Mouse (Mus musculus): ENCODE results near the gene Gtpbp1. TPM values are rescaled to one million over a fixed set of nuclear protein-coding genes. Genes with fewer than 3 reads are reported as not detected.
A peak's percentile ranks its signal among the peaks of the same experiment; 100 is the strongest.

Gtpbp1 gene
- polyA plus RNA-seq, 1 experiment: 46.6 TPM

DNA sequence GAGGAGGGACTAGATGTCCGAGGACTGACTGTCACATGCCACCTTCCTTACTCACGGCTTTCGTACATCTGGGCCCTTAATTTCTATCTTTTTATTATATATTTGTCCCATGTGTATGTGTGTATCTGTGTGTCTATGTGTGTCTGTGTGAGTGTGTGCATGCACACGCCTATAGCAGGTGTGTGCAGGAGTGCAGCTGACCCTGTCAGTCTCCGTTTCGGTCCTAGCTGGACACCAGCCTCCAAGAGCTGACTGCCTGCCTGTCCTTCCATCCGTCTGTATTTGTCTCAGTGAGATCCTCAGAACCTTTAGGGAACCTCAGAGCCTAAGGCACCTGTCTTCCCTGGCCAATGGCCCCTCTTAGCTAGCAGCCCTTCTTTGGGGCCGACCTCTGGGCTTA, 29.6 kb downstream of the Gtpbp1 start:
- DNase-seq (ENCODE audit: extremely low spot score in 1 of 2, low spot score in 1 of 2): no peak

DNA sequence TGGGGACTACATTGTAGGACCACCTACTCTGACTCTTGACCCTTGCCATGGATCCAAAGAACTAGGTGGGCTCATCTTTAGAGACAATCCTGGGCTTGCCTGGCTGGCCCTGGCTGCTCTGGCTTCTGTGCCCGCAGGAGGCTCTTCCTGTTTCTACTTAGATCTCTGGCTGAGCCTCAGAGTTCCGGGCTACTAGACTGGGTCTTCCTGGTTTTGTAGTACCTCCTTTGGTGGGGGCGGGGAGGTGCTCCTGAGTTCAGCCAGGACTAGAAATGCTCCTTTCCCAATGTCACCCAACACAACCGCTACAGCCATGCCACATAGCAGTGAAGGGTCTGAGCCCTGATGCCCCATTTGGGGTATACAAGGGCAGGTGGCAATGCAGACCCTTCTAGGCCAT, 30.2 kb downstream of the Gtpbp1 start:
- DNase-seq (ENCODE audit: extremely low spot score in 1 of 2, low spot score in 1 of 2): no peak

DNA sequence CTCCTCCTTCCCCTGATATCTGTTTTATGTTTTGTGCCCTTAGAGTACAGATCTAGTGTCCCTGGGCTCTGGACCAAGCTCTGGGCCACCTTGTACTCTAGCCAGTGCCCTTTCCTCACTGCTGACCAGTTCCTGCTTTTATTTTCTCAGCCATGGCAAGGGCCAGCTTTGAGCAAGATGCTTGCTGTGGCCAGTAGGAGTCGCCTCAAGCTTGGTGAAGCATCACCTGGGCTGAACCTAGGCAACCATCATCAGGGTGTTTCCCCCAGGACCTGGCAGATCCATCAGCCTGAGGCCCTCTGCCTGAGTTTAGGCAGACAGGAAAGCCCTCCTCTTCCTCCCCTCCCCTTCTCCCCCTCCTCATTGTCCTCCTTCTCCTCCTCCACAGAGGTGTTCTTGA, 32.8 kb downstream of the Gtpbp1 start:
- peak in 1 of 2 experiments; percentile 59 for DNase-seq (ENCODE audit: extremely low spot score in 1 of 2, low spot score in 1 of 2)

DNA sequence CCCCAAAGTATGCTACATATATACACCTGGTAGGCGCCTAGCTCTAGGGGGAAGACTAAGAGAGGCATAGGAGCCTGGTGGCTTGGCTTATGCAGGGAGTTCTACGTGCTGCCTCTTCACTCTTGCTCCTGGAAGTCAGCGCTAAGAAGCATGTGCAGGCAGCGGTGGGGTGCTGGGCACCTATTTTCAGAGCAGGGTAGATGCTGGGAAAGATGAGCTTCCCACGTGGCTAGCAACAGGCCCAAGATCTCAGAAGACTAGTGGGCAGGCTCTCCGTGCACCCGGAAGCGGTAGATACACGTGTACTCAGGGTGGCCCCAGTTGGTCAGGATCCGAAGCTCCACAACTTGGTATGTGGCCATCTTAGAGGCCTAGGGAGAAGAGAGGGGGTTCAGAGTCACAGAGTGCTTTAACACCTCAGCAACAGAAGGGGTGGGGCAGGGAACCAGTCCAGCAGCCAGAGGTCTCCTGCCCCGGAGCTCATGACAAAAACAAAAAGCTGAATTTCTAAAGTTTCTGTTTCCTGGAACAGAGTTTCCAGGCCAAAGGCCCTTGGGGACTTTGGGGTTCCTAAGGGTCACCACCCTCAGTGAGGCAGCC, 34.6 kb downstream of the Gtpbp1 start:
- peak; percentile 61 to 75 for DNase-seq (ENCODE audit: extremely low spot score in 1 of 2, low spot score in 1 of 2)

DNA sequence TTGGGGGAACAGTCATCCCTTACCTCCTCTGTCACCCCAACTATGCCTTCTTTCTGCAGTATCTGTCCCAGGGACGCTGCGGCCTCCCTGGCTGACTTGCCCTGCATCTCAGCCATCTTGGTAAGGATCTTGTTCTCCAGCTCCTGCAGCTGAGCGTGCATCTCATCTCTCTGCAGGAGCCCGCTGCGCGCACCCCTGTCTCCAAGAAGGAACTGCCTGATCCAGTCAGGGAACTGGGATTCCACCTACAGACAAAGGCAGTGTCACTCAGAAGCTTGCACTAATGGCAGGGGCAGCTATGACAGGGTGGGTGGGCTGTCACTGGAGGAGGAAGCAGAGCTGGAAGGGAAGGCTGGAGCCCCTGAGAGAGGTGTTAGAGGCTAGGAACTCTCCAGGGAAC, 37.2 kb downstream of the Gtpbp1 start:
- DNase-seq (ENCODE audit: extremely low spot score in 1 of 2, low spot score in 1 of 2): peak in 1 of 2 experiments; percentile 57

DNA sequence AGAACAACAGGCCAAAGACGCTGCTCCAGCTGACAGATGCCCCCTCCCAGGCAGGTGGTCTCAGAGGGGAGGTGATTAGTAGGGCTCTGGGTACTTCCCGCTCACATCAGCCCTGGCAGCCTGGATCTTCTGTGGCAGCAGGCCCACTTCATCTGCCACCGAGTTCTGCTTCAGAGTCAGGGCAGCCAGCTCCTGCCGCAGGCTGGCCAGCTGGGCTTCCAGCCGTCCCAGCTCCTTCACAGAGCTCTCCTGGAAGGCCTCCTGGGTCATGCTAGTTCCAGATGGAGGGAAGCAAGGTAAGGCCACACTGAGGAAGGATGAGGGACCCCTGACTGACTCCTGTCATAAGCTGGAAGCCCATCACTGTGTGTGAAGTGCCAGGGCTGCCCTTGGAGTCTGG, 37.7 kb downstream of the Gtpbp1 start:
- no peak for DNase-seq (ENCODE audit: extremely low spot score in 1 of 2, low spot score in 1 of 2)

DNA sequence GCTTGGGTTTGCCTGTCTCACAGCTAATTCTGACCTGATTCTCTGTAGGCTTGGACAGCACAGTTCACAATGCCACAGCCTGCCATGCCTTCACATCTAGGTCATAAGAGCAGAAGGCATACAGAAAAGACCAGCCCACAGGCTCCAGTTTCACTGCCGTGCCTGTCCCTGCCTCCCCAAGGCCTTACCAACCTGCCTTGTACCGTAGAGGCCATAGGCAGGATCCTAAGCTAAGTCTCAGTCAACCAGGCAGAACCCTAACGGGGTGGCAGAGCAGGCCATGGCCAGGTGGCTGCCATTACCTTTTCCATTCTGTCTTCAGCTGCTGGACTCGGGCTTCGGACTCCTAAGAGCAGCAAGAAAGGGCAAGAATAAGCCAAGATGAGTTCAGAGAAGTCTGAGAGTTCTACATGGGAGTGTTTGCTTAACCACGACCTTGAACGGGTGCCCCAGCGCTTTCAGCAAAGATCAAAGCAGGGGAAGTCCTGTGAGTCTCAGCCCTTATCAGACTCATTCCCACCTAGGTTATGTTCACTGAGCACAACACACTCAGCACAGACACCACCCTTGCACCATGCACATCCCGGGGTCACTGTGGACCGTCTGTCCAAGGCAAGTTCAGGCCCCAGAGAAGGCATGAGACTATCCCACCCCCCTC, 38.2 kb downstream of the Gtpbp1 start:
- no peak for DNase-seq (ENCODE audit: extremely low spot score in 1 of 2, low spot score in 1 of 2)

DNA sequence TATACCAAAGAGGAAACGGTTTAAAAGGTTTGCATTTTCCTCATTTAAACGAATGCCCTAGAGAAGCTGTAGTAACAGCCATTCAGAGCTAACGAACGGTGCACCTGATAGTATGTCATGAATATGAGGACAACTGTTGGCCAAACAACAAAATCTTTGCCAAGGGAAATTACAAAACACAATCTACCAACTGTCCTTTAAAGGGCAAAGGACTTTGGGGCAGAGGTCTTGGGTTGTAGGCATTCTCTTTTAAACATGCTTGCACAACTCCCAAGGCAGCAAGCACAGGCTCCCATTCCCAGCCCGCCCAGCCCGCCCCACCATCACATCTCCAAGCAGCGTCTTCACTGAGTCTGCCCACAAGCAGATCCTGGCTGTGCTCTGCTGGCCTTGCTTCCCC, 40.9 kb downstream of the Gtpbp1 start:
- no peak for DNase-seq (ENCODE audit: extremely low spot score in 1 of 2, low spot score in 1 of 2)

DNA sequence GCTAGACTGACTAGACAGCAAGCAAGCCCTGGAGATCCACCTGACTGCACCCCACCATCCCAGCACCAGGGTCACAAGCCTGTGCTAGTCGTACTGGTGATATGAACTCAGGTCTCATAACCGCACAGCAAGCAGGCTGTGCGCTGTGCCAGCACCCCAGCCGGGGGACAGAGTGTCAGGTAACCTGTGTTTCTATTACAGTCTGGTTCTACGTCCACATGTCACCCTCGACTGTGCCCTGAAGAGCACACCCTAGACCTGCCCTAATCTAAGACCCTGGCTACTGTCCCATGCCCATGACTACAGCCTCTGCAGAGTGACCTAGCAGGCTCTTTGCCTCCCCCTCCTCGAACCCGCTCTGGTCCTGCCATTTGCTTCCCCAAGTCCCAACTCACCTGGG, 42.5 kb downstream of the Gtpbp1 start:
- DNase-seq (ENCODE audit: extremely low spot score in 1 of 2, low spot score in 1 of 2): no peak

DNA sequence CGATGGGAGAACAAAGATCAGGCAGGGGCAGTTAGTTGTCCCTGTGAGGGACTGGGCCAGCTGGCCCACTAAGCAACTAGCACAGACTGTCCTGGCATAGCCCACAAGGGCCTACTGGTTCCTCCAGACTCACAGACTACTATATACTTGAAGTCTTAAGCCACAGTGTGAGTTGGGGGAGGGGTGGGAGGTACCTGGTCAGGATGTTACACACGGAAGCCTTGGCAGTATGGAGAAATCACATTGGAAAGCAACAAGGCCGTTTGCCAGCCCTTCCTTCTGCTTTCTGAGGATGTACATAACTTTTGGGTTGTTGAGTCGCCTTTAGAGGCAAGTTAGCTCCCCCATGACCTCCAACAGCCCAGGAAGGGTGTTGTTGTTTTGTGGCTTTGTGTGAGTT, 43.0 kb downstream of the Gtpbp1 start:
- no peak for DNase-seq (ENCODE audit: extremely low spot score in 1 of 2, low spot score in 1 of 2)

DNA sequence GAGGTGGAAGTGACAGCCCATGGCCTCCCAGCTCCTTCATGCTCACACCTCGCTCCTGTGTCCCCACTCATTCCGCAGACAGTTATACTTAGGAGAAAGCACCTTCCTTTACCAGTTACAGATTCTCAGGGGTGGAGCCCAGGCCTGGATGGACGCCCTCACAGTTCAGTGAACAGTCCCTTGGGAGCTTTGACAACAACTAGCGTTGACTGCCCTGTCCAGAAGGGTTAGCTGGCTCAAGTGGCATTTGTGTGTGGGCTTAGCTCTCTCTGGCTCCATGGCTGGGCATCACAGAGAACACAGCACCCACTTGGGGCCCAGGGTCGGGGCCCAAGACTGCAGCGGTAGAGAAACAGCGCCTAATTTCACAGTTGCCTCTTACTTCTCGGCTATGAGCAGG, 43.7 kb downstream of the Gtpbp1 start:
- DNase-seq (ENCODE audit: extremely low spot score in 1 of 2, low spot score in 1 of 2): no peak

DNA sequence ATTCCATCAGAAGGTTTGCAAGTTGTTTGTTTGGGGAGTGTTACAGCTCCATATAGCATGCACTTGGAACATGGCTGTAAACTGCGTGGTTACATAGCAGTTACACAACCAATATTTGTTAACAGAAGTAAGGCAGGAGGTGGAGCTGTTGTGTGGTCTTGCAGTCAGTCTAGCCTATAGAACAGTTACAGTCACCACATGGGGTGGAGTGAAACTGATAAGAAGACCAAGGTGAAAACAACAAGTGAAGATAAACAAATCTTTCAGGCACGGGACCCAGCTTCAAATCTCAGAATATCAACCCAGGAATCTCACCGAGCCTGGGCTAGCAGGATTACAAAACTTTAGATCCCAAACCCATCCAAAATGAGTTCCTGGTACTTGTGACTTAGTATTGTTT, 50.1 kb downstream of the Gtpbp1 start:
- DNase-seq (ENCODE audit: extremely low spot score in 1 of 2, low spot score in 1 of 2): no peak

DNA sequence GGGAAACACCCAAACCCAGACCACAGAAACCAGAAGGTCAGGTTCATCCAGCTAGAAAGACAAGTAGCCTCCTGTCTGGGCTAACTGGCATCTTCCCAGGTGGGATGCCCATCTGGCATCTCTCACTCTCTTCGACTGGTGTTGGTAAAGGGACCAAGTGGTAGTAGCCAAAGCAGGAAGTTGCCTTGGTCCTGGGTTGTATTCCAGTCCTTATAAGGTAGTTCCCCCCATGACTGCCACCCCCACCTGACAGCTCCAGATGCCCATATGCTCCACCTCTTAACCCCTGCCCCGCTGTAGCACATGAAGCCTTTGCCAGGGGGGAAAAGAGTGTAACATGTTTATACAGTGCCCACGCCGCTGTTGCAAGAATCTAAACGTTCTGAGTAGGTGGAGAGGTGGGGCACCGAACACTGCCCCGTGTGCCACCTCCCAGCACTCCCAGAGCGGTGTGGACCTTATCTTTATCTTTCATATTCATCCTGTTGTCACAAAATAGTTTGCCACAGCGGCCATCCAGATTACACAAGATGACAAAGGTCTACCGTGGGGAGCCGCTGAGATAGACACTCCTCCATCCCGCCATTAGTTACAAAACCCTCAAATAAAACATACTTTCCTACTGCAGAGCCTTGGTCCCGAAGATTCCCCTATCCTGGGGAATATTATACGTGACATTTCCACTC, 50.7 kb downstream of the Gtpbp1 start:
- no peak for DNase-seq (ENCODE audit: extremely low spot score in 1 of 2, low spot score in 1 of 2)

DNA sequence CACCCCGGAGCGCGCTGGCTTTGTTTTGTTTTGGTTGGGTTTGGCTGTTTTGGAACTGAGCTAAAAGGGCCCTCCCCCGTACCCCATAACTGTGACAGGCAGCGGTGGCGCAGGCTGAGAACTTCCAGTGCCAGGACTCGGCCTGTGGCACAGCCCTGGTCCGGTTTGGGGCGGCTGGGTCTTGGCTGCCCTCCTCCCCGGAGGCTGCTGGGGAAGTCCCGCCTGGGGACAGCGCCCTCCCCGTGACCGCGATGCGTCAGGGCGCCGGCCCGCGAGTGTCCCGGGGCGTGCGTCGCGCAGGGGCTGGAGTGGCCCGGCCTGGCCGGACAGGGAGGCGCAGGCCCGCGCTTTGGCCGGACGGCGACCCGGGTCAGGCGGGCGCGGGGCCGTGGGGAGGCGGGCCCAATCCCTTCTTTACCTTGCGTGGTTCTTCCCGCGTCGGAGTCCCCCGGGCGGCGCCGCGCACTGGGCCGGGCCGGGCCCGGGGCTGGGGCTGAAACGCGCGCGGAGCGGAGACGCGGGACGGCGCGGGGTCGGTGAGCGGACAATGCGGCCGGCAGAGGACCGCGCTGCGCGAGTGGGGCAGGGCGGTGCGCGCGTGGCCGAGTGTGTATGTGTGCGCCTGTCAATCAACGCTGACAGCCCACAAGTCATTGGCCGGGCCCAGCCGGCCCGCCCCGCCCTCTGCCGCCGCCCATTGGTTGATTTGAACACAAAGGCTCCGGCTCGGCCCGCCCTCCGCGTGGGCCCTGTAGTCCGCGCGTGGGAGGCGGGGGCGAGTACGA, 51.5 kb downstream of the Gtpbp1 start, which contains the start of gene Sun2:
Gene Sun2, minus strand, starts transcription at position 616 of the 785 bp plus-strand sequence.
- peak; percentile 86 to 92 for DNase-seq (ENCODE audit: extremely low spot score in 1 of 2, low spot score in 1 of 2)

DNA sequence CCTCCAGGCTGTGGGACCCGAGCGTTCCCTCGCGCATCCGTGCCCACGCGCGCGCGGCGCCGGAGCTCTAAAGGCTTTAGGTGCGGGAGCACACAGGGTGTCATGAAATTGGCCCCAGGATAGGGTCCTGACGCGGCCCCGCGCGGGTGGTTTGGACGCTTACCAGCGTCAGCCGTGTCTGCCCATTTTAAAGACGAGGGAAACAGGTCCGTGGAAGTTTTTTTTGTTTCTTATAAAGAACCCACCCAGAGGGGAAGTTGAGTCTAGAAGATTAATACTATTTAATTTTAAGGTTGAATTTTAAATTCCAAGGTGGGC, 52.0 kb downstream of the Gtpbp1 start:
- DNase-seq (ENCODE audit: extremely low spot score in 1 of 2, low spot score in 1 of 2): no peak

DNA sequence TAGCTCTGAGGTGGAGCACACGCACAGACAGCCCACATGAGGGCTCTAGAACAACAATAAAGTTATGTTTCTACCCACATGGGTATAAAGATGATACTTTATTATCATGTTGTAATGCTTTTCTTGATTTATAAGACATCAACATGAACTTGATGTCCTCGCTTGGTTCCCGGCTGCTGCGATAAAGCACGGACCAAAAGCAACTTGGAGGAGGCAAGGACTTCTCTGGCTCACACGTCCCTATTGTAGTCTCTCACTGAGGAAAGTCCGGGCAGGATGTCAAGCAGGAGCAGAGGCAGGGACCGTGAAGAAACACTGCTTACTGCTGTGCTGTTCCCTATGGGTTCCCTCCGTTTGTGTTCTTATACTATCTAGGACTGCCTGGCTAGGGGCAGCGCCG, 53.4 kb downstream of the Gtpbp1 start:
- no peak for DNase-seq (ENCODE audit: extremely low spot score in 1 of 2, low spot score in 1 of 2)

DNA sequence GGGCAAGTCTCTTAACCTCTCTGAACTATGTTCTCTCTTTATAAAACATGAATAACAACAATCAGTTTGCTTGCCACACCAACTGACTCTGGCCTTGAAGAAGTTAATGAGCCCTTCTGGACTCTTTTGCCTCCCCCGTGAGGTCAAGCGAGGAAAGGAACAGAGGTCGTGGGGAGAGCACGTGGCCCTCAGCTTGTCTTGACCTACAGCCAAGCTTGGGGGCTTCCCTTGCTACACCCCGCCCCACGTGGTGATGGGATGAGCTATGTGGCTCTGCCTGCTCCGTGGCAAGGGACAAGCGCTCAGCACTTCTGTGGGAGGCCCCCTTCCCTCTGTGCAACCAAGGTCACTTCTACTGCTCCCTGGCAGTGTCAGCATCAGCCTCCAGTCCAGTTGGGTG, 54.1 kb downstream of the Gtpbp1 start:
- DNase-seq (ENCODE audit: extremely low spot score in 1 of 2, low spot score in 1 of 2): no peak

DNA sequence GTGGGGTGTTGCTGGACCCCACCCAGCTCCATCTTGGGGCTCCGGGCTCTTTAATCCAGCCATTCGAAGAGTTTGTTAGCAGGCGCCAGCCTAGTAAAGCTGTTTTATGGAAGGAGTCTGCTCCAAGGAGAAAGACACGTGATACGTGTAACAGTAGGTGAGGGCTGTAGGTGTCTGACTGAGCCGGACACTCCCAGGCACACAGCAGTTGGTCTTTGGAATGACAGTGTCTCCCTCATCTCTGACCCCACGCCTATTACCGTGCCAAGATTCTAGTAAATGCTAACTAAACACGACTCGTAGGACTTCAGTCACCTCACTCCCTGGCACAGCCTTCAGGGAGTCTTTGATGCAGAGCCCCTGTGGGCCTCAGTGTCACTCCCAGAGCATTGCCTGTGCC, 54.7 kb downstream of the Gtpbp1 start:
- no peak for DNase-seq (ENCODE audit: extremely low spot score in 1 of 2, low spot score in 1 of 2)

DNA sequence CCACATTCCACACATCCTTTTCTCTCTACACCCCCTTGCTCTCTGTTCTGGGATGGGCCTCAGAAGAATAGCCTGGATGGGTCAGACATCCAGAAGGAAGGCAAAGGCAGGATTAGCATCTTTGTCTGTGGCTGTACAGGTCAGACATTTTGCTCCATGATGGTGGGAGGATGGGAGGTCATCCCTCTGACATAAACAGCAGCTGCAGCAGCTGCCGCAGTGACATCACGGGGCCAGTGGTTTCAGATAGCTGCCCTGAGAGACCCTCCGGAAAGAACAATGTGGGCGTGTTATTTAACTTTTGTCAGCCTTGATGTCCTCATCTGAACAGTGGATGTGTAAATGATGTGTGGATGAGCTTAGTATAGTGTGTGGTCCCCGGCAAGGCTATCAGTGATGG, 55.2 kb downstream of the Gtpbp1 start:
- DNase-seq (ENCODE audit: extremely low spot score in 1 of 2, low spot score in 1 of 2): no peak

DNA sequence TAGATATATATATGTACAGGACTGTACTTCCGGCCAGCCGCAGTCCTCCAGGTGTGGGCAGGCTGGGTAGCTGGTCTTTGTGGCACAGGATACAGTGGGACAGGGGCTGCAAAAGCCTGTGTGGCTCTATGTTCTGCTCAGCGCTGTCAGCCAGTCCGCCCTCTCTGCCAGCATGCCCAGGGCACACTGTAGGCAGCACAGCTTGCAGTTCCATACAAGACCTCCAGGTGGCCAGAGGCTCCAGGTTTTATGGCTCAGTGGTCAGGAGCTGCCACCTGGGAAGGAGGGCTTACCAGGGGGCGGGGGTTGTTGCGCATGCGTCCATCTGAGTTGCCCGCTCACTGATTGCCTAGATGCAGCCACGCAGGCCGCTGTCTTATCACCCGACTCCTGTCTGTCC, 57.4 kb downstream of the Gtpbp1 start:
- no peak for DNase-seq (ENCODE audit: extremely low spot score in 1 of 2, low spot score in 1 of 2)

DNA sequence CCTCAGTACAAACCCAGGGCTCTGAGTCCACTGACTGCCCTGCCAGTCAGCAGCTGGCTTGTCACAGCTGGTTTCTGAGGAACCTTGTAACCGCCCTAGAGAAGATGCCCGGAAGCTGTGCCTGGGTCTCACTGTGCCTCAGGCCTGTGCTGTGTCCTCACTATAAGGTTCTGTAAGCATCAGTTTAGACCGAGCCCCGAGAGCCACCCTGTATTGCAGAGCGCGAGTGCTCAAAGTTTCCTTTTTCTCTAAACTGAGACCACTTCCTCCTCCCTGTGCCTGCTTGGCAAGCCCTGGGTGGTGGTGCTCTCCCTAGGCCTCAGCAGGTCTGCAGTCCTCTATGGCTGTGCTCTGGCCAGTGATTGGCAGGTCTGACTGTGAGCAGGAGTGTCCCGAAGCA, 58.5 kb downstream of the Gtpbp1 start:
- no peak for DNase-seq (ENCODE audit: extremely low spot score in 1 of 2, low spot score in 1 of 2)

DNA sequence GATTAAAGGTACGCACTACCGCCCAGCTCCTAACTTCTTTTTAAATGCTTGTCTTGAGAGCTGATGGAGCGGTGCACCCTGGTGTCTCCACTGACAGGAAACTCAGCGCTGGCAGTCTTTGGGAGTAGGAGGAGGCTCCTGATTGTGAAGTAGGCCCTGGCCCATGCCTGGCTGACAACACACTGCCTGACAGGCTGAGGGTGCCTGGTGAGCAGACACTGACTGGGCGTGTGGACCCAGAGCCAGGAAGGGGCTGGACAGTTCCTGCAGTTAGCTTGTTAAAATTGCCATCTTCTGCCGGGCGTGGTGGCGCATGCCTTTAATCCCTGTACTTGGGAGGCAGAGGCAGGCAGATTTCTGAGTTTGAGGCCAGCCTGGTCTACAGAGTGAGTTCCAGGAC, 59.6 kb downstream of the Gtpbp1 start:
- no peak for DNase-seq (ENCODE audit: extremely low spot score in 1 of 2, low spot score in 1 of 2)
